Mouse (Mus musculus) gastrocnemius, postnatal 4 days (tissue): ENCODE results near the gene Olfr921. TPM values are rescaled to one million over a fixed set of nuclear protein-coding genes. Genes with fewer than 3 reads are reported as not detected.

Source experiments
- DNase-seq, 2 experiments: peaks; one replicate each; pipeline ENCODE4 v3.0.0; 2021 to 2022; ENCODE audit warnings: low spot score in 2 of 2, mixed read lengths in 2 of 2
- long read RNA-seq, 2 experiments: library from polyadenylated mRNA; stranded (forward); transcript quantifications; one replicate each; pipeline ENCODE4 v2.0.0; 2021
- total RNA-seq, 2 experiments: library from RNA; stranded (reverse); gene quantifications; 2 replicates each; pipeline ENCODE4 v1.2.3; 2021

Gene Olfr921
- not detected for total RNA-seq
- long read RNA-seq, experiment 1 = 0 reads
- long read RNA-seq, experiment 2 = 0 reads

DNA sequence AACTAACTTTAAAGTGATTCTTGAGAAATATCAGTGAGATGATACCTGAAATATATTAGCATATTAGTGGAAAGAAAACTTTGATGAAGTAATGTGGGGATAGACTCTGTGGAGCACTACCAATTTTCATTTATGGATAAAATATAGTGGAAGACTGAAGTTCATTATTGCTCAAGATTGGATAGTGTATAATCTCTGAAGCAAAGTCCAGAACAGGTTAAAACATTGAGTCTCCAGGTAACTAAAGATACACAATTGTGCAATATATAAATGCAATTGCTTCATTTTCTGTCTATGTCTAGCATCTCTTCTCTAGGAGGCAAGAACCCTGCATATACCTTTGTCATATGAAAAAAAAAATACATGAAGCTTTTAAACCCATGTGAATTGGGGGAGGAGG, at the start of gene Olfr921:
TSS of gene Olfr921 (plus strand) at position 301 of the 400 bp plus-strand sequence.
- no peak for DNase-seq

DNA sequence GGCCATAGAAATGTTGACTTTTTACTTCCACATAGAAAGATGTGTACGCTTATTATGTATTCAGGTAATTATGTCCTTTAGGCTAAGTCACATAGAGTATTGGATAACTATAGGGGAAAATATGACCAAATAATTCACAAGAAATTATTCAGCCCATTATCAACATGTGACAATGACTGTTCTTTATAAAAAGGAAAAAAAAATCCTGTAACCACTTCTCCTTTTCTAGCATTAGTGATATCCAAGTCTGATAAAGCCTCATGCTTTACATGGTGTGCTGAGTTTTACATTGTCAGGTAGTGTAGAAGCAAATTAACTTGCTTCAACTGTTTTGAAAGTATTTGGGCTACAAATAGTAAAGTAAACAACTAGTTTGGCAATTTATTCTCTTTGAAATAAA, 48.8 kb upstream of the Olfr921 start:
- DNase-seq = no peak

DNA sequence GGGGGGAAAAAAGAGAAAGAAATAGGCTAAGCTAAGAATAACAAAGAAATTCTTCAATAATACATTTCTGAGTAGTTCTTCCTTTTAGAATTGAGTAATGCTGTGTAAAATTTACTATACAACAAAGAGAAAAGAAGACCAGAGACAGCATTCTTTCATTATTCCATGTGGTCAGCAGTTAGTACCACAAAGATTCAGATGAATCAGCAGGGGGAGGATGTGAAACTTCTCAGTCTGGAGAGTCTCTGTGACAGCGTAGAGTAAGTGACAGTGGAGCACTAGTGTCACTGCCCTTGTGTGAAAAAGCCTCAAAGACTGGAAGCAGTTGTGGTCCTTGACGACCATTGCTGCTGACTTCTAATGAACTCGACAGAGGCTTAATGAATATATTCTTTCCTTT, 44.6 kb upstream of the Olfr921 start:
- DNase-seq = no peak

DNA sequence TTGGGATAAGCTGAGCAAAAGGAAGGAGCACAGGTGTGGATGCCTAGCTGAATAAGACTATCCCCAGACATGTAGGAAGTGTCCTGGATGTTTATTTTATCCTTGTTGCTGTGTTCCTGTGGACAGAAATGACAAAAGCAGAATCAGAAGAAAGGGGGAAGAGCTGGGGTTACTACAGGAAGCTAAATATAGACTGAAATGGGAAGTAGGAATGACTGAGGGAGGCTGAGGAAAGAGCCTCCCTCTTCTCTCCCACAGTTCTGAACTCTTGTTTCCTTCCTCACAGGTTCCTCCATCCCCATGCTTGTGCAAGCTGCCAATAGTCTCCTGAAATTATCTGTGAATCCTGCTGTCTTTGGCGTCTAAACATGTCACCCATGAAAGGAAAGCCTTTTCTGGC, 31.5 kb upstream of the Olfr921 start:
- no peak for DNase-seq

DNA sequence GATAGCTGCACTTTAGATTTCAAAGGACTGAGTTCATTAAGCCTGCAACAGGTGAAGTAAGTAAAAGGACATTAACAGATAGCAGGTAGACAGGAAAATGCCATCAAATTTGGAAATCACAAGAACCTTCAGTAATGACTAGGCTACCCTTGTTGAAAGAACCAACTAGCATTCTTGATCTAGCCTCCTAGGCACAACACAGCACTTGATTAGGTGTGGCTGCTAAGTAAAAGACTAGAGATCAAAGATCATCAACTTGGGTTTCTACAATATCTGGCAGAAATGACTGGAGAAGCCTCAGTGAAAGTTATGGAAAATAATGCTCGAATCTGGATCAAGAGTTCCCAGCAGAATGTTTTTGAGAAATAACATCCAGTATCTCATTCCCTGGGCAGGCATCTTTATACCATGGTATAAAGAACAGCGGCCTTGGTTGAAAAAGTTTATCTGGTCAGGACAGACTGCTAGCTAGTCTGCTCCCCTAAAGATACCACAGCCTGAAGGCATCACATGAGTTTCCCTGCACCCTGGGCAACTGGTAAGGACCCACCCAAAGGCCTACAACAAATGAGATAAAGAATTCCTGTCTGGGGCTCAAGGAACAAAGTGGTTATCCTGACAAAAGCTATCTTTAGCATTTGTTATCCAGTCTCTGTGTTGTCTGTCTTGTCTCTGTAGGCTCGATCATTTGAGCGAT, 28.1 kb upstream of the Olfr921 start:
- no peak for DNase-seq

DNA sequence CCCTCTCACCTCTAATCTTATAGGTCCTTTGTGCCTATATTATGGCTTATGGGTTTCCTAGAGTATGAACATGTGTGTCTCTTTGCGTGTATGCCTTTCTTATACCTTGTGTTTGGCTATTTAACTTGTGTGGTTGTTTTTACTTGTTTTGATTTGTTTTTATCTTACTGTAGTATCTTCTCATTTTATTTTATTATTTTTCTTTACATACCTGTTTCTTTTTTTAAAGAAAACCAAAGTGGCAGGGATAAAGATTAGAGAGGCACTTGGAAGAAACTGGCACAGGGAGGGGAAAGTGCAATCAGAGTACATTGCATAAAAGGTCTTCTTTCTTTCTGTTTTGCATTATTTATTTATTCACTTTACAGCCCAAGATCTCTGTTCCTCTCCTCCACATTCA, 20.9 kb upstream of the Olfr921 start, which contains the start of gene Olfr920:
TSS of gene Olfr920 (plus strand) at position 301 of the 400 bp plus-strand sequence.
- DNase-seq = no peak

DNA sequence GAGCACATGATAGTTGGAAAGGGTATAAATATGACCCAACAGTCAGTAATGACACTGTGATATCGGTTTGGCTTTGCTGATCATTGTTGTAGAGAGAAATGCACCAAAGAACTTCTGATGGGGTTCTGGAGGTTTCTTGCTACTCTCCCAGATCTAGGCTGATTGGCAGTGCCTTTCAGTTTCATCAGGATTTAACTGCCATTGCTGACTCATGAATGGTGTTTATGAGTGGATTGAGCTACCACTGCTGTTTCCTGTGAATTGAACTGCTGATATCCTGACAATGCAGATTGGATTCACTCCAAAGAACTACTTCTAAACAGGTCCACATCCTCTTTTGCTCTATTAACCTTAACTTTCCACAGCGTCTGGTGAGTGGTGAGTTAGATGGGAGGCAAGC, 19.8 kb downstream of the Olfr921 start:
- DNase-seq = no peak

DNA sequence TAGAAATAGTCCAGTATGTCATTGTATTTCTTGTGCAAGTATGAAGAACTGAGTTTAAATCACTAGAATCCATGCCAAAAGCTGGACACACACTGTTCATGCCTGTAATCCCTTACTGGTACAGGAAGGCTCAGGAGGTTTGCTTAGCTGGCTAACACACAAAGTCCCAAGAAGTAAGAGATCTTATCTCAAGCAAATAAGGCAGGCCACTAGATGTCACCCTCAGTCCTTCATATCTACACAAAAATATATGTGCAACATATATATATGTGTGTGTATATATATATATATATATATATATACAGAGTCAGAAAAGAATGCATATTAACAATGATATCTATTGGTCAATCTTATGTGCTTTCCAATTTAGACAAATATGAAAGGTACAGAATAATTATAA, 32.8 kb downstream of the Olfr921 start:
- no peak for DNase-seq

DNA sequence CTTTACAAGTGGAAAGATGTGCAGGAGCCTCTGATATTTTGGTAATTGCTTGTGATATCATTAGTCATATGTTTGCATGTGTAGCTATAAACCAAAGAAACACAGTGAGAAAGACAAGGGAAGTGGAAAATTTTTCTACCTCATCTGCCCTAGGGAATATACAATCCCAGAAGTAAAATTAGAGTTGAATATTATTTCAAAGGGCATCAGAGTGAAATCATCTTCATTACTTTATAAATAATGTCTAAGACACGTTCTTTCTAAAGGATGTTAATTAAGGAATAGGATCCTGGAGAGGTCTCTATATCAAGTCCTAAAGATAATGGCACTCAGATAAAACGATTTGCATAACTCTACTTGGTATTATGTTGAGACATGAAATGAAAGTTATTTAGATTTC, 41.4 kb downstream of the Olfr921 start, which contains the start of gene Olfr922:
TSS of gene Olfr922 (plus strand) at position 301 of the 400 bp plus-strand sequence.
- no peak for DNase-seq

DNA sequence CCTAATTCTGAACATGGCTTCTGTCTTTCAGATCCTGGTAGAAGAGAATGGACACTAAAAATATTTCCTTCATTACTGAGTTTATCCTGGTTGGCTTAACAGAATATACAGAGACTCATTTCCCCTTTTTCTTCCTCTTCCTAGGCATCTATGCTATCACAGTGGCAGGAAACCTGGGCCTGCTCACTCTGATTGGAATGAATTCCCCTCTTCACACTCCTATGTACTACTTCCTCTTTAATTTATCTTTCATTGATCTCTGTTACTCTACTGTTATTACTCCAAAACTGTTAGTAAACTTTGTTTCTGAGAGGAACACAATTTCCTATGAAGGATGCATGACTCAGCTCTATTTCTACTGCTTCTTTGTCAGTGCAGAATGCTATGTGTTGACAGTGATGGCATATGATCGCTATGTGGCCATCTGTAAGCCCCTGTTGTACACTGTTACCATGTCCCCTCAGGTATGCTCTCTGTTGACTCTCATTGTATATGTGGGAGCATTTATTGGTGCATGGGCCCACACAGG, 42.7 kb downstream of the Olfr921 start:
- DNase-seq = no peak

DNA sequence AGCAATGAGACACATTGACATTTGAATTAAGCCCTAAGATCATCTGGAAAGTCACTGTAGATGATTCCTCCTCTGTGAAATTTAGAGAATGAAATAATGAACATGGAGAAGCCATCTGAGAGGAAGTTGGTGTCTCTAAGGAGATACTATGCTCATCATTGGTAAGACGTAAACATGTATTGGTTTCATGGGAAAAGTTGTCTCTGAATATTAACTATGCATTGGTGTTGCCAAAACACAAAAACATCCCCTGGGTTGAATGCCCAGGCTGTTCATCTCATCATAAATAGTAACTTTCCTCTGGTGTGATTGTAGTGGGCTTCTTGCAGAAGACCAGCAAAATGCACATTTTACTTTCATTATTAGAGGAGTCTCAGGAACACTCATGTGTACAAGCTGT, 53.4 kb downstream of the Olfr921 start, which contains the start of gene Olfr923:
TSS of gene Olfr923 (plus strand) at position 301 of the 400 bp plus-strand sequence.
- DNase-seq = no peak

Other genes starting within 250 kb of the Olfr921 start
- gene Olfr910, start 235.2 kb upstream of the Olfr921 start, total RNA-seq = not detected
- not detected for gene Olfr912, start 192.9 kb upstream of the Olfr921 start, total RNA-seq
- not detected for gene Olfr913, start 180.3 kb upstream of the Olfr921 start, total RNA-seq
- not detected for gene Olfr914, start 168.0 kb upstream of the Olfr921 start, total RNA-seq
- not detected for gene Olfr916, start 113.2 kb upstream of the Olfr921 start, total RNA-seq
- not detected for gene Olfr917, start 107.2 kb upstream of the Olfr921 start, total RNA-seq
- not detected for gene Olfr918, start 98.5 kb upstream of the Olfr921 start, total RNA-seq
- gene Olfr919, start 69.4 kb upstream of the Olfr921 start, total RNA-seq = not detected
- 10 to 100 TPM; 39.5 to 40.3 TPM for gene Vwa5a, start 54.8 kb upstream of the Olfr921 start, total RNA-seq
- gene Olfr920, start 20.8 kb upstream of the Olfr921 start, total RNA-seq = under 1 TPM; 0.05 to 0.29 TPM
- gene Olfr922, start 41.5 kb downstream of the Olfr921 start, total RNA-seq = not detected
- gene Olfr923, start 53.5 kb downstream of the Olfr921 start, total RNA-seq = not detected
- not detected for gene Olfr924, start 71.4 kb downstream of the Olfr921 start, total RNA-seq
- gene Olfr26, start 82.0 kb downstream of the Olfr921 start, total RNA-seq = not detected
- gene Olfr926, start 104.1 kb downstream of the Olfr921 start, total RNA-seq = not detected
- not detected for gene Olfr930, start 156.7 kb downstream of the Olfr921 start, total RNA-seq
- gene Olfr933, start 199.2 kb downstream of the Olfr921 start, total RNA-seq = not detected
- gene Olfr934, start 215.2 kb downstream of the Olfr921 start, total RNA-seq = not detected
- not detected for gene Olfr935, start 226.6 kb downstream of the Olfr921 start, total RNA-seq